Mouse (Mus musculus): ENCODE data around the gene Csf3r. TPM values are rescaled to one million over a fixed set of nuclear protein-coding genes. Genes with fewer than 3 reads are reported as not detected.
A peak's percentile ranks its signal among the peaks of the same experiment; 100 is the strongest.

Gene Csf3r
- polyA plus RNA-seq, 1 experiment, result 2.6 TPM

GRCm38 (mm10) chr4:126079266-126079665 is 54.9 kb downstream of the Csf3r start:
- Histone ChIP-seq H3K27me3 (ENCODE audit: control insufficient read depth, insufficient read depth, low read length) (no peaks in the 10 kb centered on the region), H3K4me3 (replicated peaks; ENCODE audit: insufficient read depth, low read depth, low read length) (no peak overlapping the region), H3K27ac (ENCODE audit: insufficient read depth, low read length) (no peak overlapping the region), H3K4me1 (ENCODE audit: control insufficient read depth, insufficient read depth, low read length) (no peaks in the 10 kb centered on the region; the same call in 1 of the 2 replicates)
- TF ChIP-seq POLR2A (IDR thresholded peaks at IDR 0.05; ENCODE audit: borderline replicate concordance, insufficient read depth, low read length) (no peak), CTCF (IDR thresholded peaks at IDR 0.05; ENCODE audit: borderline replicate concordance, insufficient read depth, low read depth, low read length) (no peak)
- 83% methylated on average over 4 of the region's 4 CpGs for WGBS
- no peak for DNase-seq

- TF ChIP-seq POLR2A (IDR thresholded peaks at IDR 0.05; ENCODE audit: borderline replicate concordance, insufficient read depth, low read length) (no peak), CTCF (IDR thresholded peaks at IDR 0.05; ENCODE audit: borderline replicate concordance, insufficient read depth, low read depth, low read length) (no peak)
- Histone ChIP-seq H3K27me3 (ENCODE audit: control insufficient read depth, insufficient read depth, low read length) (no peaks in the 10 kb centered on the region), H3K4me3 (replicated peaks; ENCODE audit: insufficient read depth, low read depth, low read length) (no peak overlapping the region), H3K4me1 (ENCODE audit: control insufficient read depth, insufficient read depth, low read length) (no peaks in the 10 kb centered on the region; the same call in 1 of the 2 replicates), H3K27ac (ENCODE audit: insufficient read depth, low read length) (no peak overlapping the region)
- DNase-seq, result no peak
- 85% methylated on average over 1 of the region's 1 CpGs for WGBS
These were observed 57.3 kb downstream of the Csf3r start for GRCm38 (mm10) chr4:126081601-126082000.

DNA sequence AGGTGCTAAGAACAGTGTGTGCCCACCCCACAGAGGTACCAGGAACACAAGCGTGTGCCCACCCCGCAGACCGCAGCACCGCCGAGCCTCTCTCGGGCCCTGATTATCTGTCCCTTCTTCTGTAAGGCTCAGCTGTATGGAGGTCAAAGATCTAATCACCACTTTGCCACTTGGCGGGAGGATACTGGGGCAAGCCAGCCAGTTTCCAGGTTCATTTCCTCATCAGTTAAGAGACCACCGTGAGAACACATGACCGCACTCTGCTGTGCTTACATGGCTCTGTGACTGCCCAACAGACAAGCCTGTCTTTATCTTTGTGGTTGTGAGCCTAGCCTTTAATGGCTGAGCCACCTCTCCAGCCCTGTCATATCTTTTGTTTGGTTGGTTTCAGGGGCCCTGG is 58.7 kb downstream of the Csf3r start:
- WGBS, result 94% methylated on average over 9 of the region's 9 CpGs
- H3K4me1 ChIP-seq (ENCODE audit: control insufficient read depth, insufficient read depth, low read length), result no peaks in the 10 kb centered on the region
- H3K27me3 ChIP-seq (ENCODE audit: control insufficient read depth, insufficient read depth, low read length), result no peaks in the 10 kb centered on the region
- DNase-seq, result no peak
- no peak overlapping the region for H3K4me3 ChIP-seq (replicated peaks; ENCODE audit: insufficient read depth, low read depth, low read length)
- no peak overlapping the region for H3K27ac ChIP-seq (ENCODE audit: insufficient read depth, low read length)
- TF ChIP-seq POLR2A (IDR thresholded peaks at IDR 0.05; ENCODE audit: borderline replicate concordance, insufficient read depth, low read length) (no peak), CTCF (IDR thresholded peaks at IDR 0.05; ENCODE audit: borderline replicate concordance, insufficient read depth, low read depth, low read length) (no peak)

- DNase-seq, result no peak
- Histone ChIP-seq H3K4me3 (replicated peaks; ENCODE audit: insufficient read depth, low read depth, low read length) (no peak overlapping the region), H3K27ac (ENCODE audit: insufficient read depth, low read length) (no peak overlapping the region), H3K4me1 (ENCODE audit: control insufficient read depth, insufficient read depth, low read length) (no peaks in the 10 kb centered on the region), H3K27me3 (ENCODE audit: control insufficient read depth, insufficient read depth, low read length) (no peaks in the 10 kb centered on the region)
- WGBS, result 85% methylated on average over 8 of the region's 8 CpGs
- TF ChIP-seq CTCF (IDR thresholded peaks at IDR 0.05; ENCODE audit: borderline replicate concordance, insufficient read depth, low read depth, low read length) (no peak), POLR2A (IDR thresholded peaks at IDR 0.05; ENCODE audit: borderline replicate concordance, insufficient read depth, low read length) (no peak)
These were observed 60.0 kb downstream of the Csf3r start for GRCm38 (mm10) chr4:126084382-126084781.

DNA sequence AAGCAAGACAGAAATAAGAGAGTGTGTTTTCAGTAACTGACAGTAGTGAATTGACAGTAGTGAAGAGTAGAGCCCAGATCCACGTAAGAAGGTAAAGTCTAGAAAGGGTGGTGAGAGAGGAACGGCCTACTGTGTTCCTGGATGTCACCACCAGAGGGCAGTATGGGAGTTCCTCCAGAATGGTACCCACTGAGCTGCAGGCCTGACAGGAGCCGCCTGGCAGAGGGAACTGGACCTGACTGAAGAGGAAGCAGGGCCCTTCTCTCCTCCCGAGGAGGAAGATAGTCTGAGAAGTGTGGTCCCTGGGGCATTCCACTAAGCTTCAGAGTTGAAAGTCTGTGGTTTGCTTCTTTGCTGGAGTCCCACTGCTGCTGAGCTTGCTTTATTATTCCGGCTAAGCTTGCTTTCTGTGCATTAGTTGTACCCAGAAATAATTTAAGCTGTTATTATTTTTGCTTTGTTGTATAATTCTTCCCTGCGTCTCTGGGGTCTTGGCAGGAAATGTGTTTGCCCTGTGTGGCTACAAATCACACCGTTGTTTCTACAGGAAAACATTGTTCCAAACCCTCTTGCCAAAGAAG is 61.7 kb downstream of the Csf3r start:
- 12% methylated on average over 7 of the region's 7 CpGs for WGBS
- 0 out of 2 replicates have a peak overlapping the region, but pooled peaks have one; percentile 0 for H3K27ac ChIP-seq (ENCODE audit: insufficient read depth, low read length)
- peak; percentile 95 for TF ChIP-seq CTCF (IDR thresholded peaks at IDR 0.05; ENCODE audit: borderline replicate concordance, insufficient read depth, low read depth, low read length)
- TF ChIP-seq POLR2A (IDR thresholded peaks at IDR 0.05; ENCODE audit: borderline replicate concordance, insufficient read depth, low read length), result no peak; the same call in 1 of the 2 replicates

GRCm38 (mm10) chr4:126090101-126090847 is 65.9 kb downstream of the Csf3r start:
- no peaks in the 10 kb centered on the region for H3K27me3 ChIP-seq (ENCODE audit: control insufficient read depth, insufficient read depth, low read length)
- WGBS, result 84% methylated on average over 7 of the region's 7 CpGs
- no peak for TF ChIP-seq POLR2A (IDR thresholded peaks at IDR 0.05; ENCODE audit: borderline replicate concordance, insufficient read depth, low read length)
- no peak for TF ChIP-seq CTCF (IDR thresholded peaks at IDR 0.05; ENCODE audit: borderline replicate concordance, insufficient read depth, low read depth, low read length)
- no peak overlapping the region for H3K27ac ChIP-seq (ENCODE audit: insufficient read depth, low read length)
- H3K4me1 ChIP-seq (ENCODE audit: control insufficient read depth, insufficient read depth, low read length), result no peaks in the 10 kb centered on the region
- no peak for DNase-seq
- H3K4me3 ChIP-seq (replicated peaks; ENCODE audit: insufficient read depth, low read depth, low read length), result no peak overlapping the region

More for the DNA sequence above, 61.7 kb downstream of the Csf3r start:
- DNase-seq, result peak; percentile 85 to 87
- Histone ChIP-seq H3K4me1 (ENCODE audit: control insufficient read depth, insufficient read depth, low read length) (no peaks in the 10 kb centered on the region), H3K27me3 (ENCODE audit: control insufficient read depth, insufficient read depth, low read length) (no peaks in the 10 kb centered on the region), H3K4me3 (replicated peaks; ENCODE audit: insufficient read depth, low read depth, low read length) (no peak overlapping the region)

- 80% methylated on average over 4 of the region's 4 CpGs for WGBS
These were observed 66.4 kb downstream of the Csf3r start for GRCm38 (mm10) chr4:126090848-126091124.

GRCm38 (mm10) chr4:126091873-126092272 is 67.5 kb downstream of the Csf3r start:
- TF ChIP-seq POLR2A (IDR thresholded peaks at IDR 0.05; ENCODE audit: borderline replicate concordance, insufficient read depth, low read length) (no peak), CTCF (IDR thresholded peaks at IDR 0.05; ENCODE audit: borderline replicate concordance, insufficient read depth, low read depth, low read length) (no peak)
- WGBS, result 85% methylated on average over 8 of the region's 8 CpGs

More at GRCm38 (mm10) chr4:126090848-126091124, 66.4 kb downstream of the Csf3r start:
- no peak for TF ChIP-seq POLR2A (IDR thresholded peaks at IDR 0.05; ENCODE audit: borderline replicate concordance, insufficient read depth, low read length)
- TF ChIP-seq CTCF (IDR thresholded peaks at IDR 0.05; ENCODE audit: borderline replicate concordance, insufficient read depth, low read depth, low read length), result no peak
- Histone ChIP-seq H3K4me1 (ENCODE audit: control insufficient read depth, insufficient read depth, low read length) (no peaks in the 10 kb centered on the region), H3K4me3 (replicated peaks; ENCODE audit: insufficient read depth, low read depth, low read length) (no peak overlapping the region), H3K27ac (ENCODE audit: insufficient read depth, low read length) (no peak overlapping the region), H3K27me3 (ENCODE audit: control insufficient read depth, insufficient read depth, low read length) (no peaks in the 10 kb centered on the region)
- no peak for DNase-seq

More at GRCm38 (mm10) chr4:126091873-126092272, 67.5 kb downstream of the Csf3r start:
- Histone ChIP-seq H3K27me3 (ENCODE audit: control insufficient read depth, insufficient read depth, low read length) (no peaks in the 10 kb centered on the region), H3K4me3 (replicated peaks; ENCODE audit: insufficient read depth, low read depth, low read length) (no peak overlapping the region), H3K27ac (ENCODE audit: insufficient read depth, low read length) (no peak overlapping the region), H3K4me1 (ENCODE audit: control insufficient read depth, insufficient read depth, low read length) (no peaks in the 10 kb centered on the region)
- no peak for DNase-seq

Other genes with a start within 250 kb of the Csf3r start
- gene Mrps15, start 22.4 kb downstream of the Csf3r start, polyA plus RNA-seq (2012; rRNA removed), result 90.6 and 94.5 TPM in 2 replicates
- 12.1 and 12.8 TPM in 2 replicates for gene Oscp1, start 34.0 kb downstream of the Csf3r start, polyA plus RNA-seq (2012; rRNA removed)
- 21.4 and 28.8 TPM in 2 replicates for gene Lsm10, start 72.1 kb downstream of the Csf3r start, polyA plus RNA-seq (2012; rRNA removed)
- gene Stk40, start 79.4 kb downstream of the Csf3r start, polyA plus RNA-seq (2012; rRNA removed), result 23.3 and 24.9 TPM in 2 replicates
- gene Eva1b, start 123.2 kb downstream of the Csf3r start, polyA plus RNA-seq (2012; rRNA removed), result 9.0 and 9.2 TPM in 2 replicates
- gene Sh3d21, start 138.9 kb downstream of the Csf3r start, polyA plus RNA-seq (2012; rRNA removed), result 1.6 and 2.0 TPM in 2 replicates
- 122 TPM in 2 replicates for gene Thrap3, start 178.2 kb downstream of the Csf3r start, polyA plus RNA-seq (2012; rRNA removed)
- 274 and 283 TPM in 2 replicates for gene Map7d1, start 231.8 kb downstream of the Csf3r start, polyA plus RNA-seq (2012; rRNA removed)
- gene Trappc3, start 237.8 kb downstream of the Csf3r start, polyA plus RNA-seq (2012; rRNA removed), result 175 TPM in 2 replicates

Measured in cerebellum, adult 2 months (tissue).